Mouse (Mus musculus) embryonic fibroblast, embryonic 13.5 days (primary cell): Measurements from ENCODE around the gene A430033K04Rik.

ENCODE experiments used
- CTCF ChIP-seq: IDR thresholded peaks from 2 replicates; pipeline ENCODE4 v1.5.1; 2011; ENCODE audit warnings: mild to moderate bottlenecking, control low read depth, low read length, moderate library complexity, borderline replicate concordance; ENCODE audit not compliant: insufficient read depth
- POLR2A ChIP-seq: IDR thresholded peaks from 2 replicates; pipeline ENCODE4 v1.6.1; 2011; ENCODE audit warnings: low read depth, mild to moderate bottlenecking, control low read depth, low read length, moderate library complexity

DNA sequence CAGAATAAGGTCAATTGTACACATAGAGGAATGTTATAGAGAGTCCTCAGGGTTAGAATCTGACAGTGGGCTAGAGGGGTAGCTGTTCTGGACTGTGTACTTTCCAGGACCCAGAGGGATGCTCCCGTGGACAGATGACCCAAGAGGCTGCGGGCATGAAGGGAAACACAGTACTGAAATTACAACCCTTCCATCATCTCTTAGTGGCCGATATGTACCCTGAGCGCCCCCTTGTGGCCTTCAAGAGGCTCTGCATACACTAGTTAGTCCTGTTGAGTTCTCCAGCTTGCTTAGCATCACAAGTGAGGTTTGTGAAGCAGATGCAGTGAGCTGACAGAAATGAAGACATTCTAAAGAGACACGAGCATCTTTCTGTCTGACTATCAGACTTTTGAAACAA is 36.3 kb downstream of the A430033K04Rik start:
- TF ChIP-seq POLR2A (no peak), CTCF (peak; percentile 38; the same call in 1 of the 2 replicates)
